Mouse (Mus musculus) cerebellum, postnatal 4 days (tissue): ENCODE measurements at regions not wholly inside any gene's neighbourhood (a gene's known extent, or its start where the extent isn't known, plus 50 kb on each side); places are given as distances from the start of the nearest gene placed in this dataset.
A peak's percentile ranks its signal among the peaks of the same experiment; 100 is the strongest.

Experiments used
- DNase-seq, 2 experiments: peaks; one replicate each; pipeline ENCODE4 v3.0.0; 2022; ENCODE audit warnings: low spot score in 2 of 2, mixed read lengths in 1 of 2

GRCm38 (mm10) chr11:112588088-112588487 is 193.9 kb upstream of the Sox9 start:
- DNase-seq: no peak

- no peak for DNase-seq
These were observed 191.8 kb upstream of the Sox9 start for GRCm38 (mm10) chr11:112590214-112590613.

- no peak for DNase-seq
These were observed 189.5 kb upstream of the Sox9 start for GRCm38 (mm10) chr11:112592411-112593020.

GRCm38 (mm10) chr11:112593821-112594220 is 188.2 kb upstream of the Sox9 start:
- DNase-seq: no peak

- DNase-seq: no peak
These were observed 174.7 kb upstream of the Sox9 start for GRCm38 (mm10) chr11:112607359-112607758.

GRCm38 (mm10) chr11:112609277-112609676 is 172.7 kb upstream of the Sox9 start:
- DNase-seq: no peak

GRCm38 (mm10) chr11:112611073-112611472 is 171.0 kb upstream of the Sox9 start:
- DNase-seq: no peak

GRCm38 (mm10) chr11:112615629-112616028 is 166.4 kb upstream of the Sox9 start:
- DNase-seq: no peak

- no peak for DNase-seq
These were observed 165.1 kb upstream of the Sox9 start for GRCm38 (mm10) chr11:112616942-112617341.

- DNase-seq: peak in 1 of 2 experiments; percentile 12
These were observed 161.1 kb upstream of the Sox9 start for GRCm38 (mm10) chr11:112620916-112621315.

GRCm38 (mm10) chr11:112621385-112622120 is 160.5 kb upstream of the Sox9 start:
- DNase-seq: no peak

GRCm38 (mm10) chr11:112649298-112649697 is 132.7 kb upstream of the Sox9 start:
- no peak for DNase-seq

GRCm38 (mm10) chr11:112657410-112658159 is 124.4 kb upstream of the Sox9 start:
- DNase-seq: no peak

GRCm38 (mm10) chr11:112659911-112660310 is 122.1 kb upstream of the Sox9 start:
- no peak for DNase-seq

- DNase-seq: no peak
These were observed 120.6 kb upstream of the Sox9 start for GRCm38 (mm10) chr11:112661426-112661825.

GRCm38 (mm10) chr11:112667311-112667710 is 114.7 kb upstream of the Sox9 start:
- DNase-seq: no peak

GRCm38 (mm10) chr11:112672086-112672485 is 109.9 kb upstream of the Sox9 start:
- no peak for DNase-seq

GRCm38 (mm10) chr11:112690047-112690446 is 92.0 kb upstream of the Sox9 start:
- DNase-seq: no peak

- DNase-seq: peak in 1 of 2 experiments; percentile 9
These were observed 75.9 kb upstream of the Sox9 start for GRCm38 (mm10) chr11:112706091-112706490.

- no peak for DNase-seq
These were observed 73.8 kb upstream of the Sox9 start for GRCm38 (mm10) chr11:112708119-112708730.

- DNase-seq: no peak
These were observed 70.4 kb upstream of the Sox9 start for GRCm38 (mm10) chr11:112711656-112712055.

- DNase-seq: no peak
These were observed 63.5 kb upstream of the Sox9 start for GRCm38 (mm10) chr11:112718547-112718946.
